Comparison of ENCODE assay signal across 17 mouse cellular contexts in the genomic region with DNA sequence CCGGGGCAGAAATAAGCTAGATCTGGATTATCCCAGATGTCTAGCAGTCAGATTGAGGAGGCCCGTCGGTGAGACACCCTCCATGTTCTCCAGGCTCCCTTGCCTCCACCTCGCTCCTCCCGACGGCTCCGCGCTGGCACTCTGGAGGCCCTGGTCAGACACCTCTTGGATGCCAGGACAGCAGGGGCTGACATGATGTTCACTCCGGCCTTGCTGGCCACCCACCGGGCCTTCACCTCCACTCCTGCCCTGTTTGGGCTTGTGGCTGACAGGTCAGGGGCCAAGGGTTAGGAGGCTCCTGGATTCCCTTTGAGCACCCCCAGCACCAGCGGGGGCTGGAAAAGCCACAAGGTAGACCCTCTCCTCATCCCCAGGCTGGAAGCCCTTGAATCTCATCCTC. TPM values are rescaled to one million over a fixed set of nuclear protein-coding genes. Genes with fewer than 3 reads are reported as not detected.
A peak's percentile ranks its signal among the peaks of the same experiment; 100 is the strongest.
DNase-seq lines count a peak whose midpoint lies in the region; ATAC-seq lines count a peak whose summit lies in the region.
"Had no signal": no experiment of that assay in that cellular context is flagged by ENCODE, and none has a peak within 500 bp of the region (broad histone marks: within the 10 kb centered on the region; RNA-seq: fewer than 3 reads in every experiment).

No protein-coding gene starts in this region.

- DNase-seq in hindbrain, embryonic 10.5 days (ENCODE audit: low spot score): no peak
- no peak for DNase-seq in neural tube, embryonic 10.5 days (ENCODE audit: extremely low spot score, low spot score)
- DNase-seq: adrenal gland, adult 8-10 months; cerebellum, postnatal 14 days; gastrocnemius, postnatal 14 days; heart, postnatal 10 days; lung, adult 18-20 months; lung, postnatal 14 days; thymus, adult 2 months had no signal

- 89% methylated on average over 11 of the region's 11 CpGs for WGBS in hindbrain, embryonic 10.5 days
- 89% methylated on average over 11 of the region's 11 CpGs for WGBS in hindbrain, embryonic 16.5 days
- 92% methylated on average over 11 of the region's 11 CpGs for WGBS in neural tube, embryonic 12.5 days
- WGBS in embryonic facial prominence, embryonic 13.5 days: 87% methylated on average over 11 of the region's 11 CpGs
- 93% methylated on average over 11 of the region's 11 CpGs for WGBS in neural tube, embryonic 15.5 days

- H3K9me3 ChIP-seq in hindbrain, embryonic 10.5 days: no peaks in the 10 kb centered on the region
- H3K9me3 ChIP-seq in hindbrain, embryonic 16.5 days (ENCODE audit: control insufficient read depth, low read length): no peaks in the 10 kb centered on the region
- H3K9me3 ChIP-seq in neural tube, embryonic 12.5 days: no peaks in the 10 kb centered on the region
- H3K9me3 ChIP-seq in embryonic facial prominence, embryonic 13.5 days: no peaks in the 10 kb centered on the region
- H3K9me3 ChIP-seq in neural tube, embryonic 15.5 days (replicated peaks): no peaks in the 10 kb centered on the region
- H3K9me3 ChIP-seq: forebrain, embryonic 13.5 days had no signal

- H3K9ac ChIP-seq in hindbrain, embryonic 16.5 days (ENCODE audit: low read depth, low read length): no peak overlapping the region
- no peak overlapping the region for H3K9ac ChIP-seq in neural tube, embryonic 12.5 days
- peak overlapping the region; percentile 89 for H3K9ac ChIP-seq in embryonic facial prominence, embryonic 13.5 days
- H3K9ac ChIP-seq in neural tube, embryonic 15.5 days (replicated peaks): no peak overlapping the region

- ATAC-seq in hindbrain, embryonic 16.5 days: no peak
- no peak for ATAC-seq in neural tube, embryonic 12.5 days (ENCODE audit: low FRiP score, low read depth)
- ATAC-seq in embryonic facial prominence, embryonic 13.5 days (ENCODE audit: insufficient number of reproducible peaks, insufficient read depth, low FRiP score, low TSS enrichment, low read depth): no peak
- ATAC-seq in neural tube, embryonic 15.5 days (ENCODE audit: low FRiP score): no peak
- ATAC-seq in CD4-positive, CD25-positive, alpha-beta regulatory T cell, adult 4 months: no peak
- ATAC-seq: forebrain, embryonic 13.5 days; intestine, embryonic 16.5 days had no signal

- no peak overlapping the region for H3K27ac ChIP-seq in hindbrain, embryonic 10.5 days
- no peak overlapping the region for H3K27ac ChIP-seq in hindbrain, embryonic 16.5 days (ENCODE audit: low read depth, low read length)
- no peak overlapping the region for H3K27ac ChIP-seq in neural tube, embryonic 12.5 days
- H3K27ac ChIP-seq in embryonic facial prominence, embryonic 13.5 days: no peak overlapping the region
- no peak overlapping the region for H3K27ac ChIP-seq in neural tube, embryonic 15.5 days (replicated peaks)
- H3K27ac ChIP-seq: forebrain, embryonic 13.5 days; hindbrain, embryonic 14.5 days had no signal

- no peak overlapping the region for H3K4me2 ChIP-seq in hindbrain, embryonic 16.5 days (ENCODE audit: low read length)
- peak overlapping the region; percentile 98; the same call in 1 of the 2 replicates for H3K4me2 ChIP-seq in neural tube, embryonic 12.5 days (replicated peaks)
- H3K4me2 ChIP-seq in embryonic facial prominence, embryonic 13.5 days: peak overlapping the region; percentile 99
- 0 out of 2 replicates have a peak overlapping the region, but pooled peaks have one; percentile 98 for H3K4me2 ChIP-seq in neural tube, embryonic 15.5 days

- peaks cover 60% of the 10 kb centered on the region for H3K36me3 ChIP-seq in hindbrain, embryonic 10.5 days
- H3K36me3 ChIP-seq in hindbrain, embryonic 16.5 days (ENCODE audit: control insufficient read depth, insufficient read depth, low read length): peaks cover 14% of the 10 kb centered on the region
- peaks cover 48% of the 10 kb centered on the region for H3K36me3 ChIP-seq in neural tube, embryonic 12.5 days
- peaks cover 54% of the 10 kb centered on the region for H3K36me3 ChIP-seq in embryonic facial prominence, embryonic 13.5 days
- peaks cover 33% of the 10 kb centered on the region for H3K36me3 ChIP-seq in neural tube, embryonic 15.5 days

- peaks cover 5% of the 10 kb centered on the region; the same call in 1 of the 2 replicates for H3K27me3 ChIP-seq in hindbrain, embryonic 10.5 days (ENCODE audit: insufficient read depth, poor library complexity, severe bottlenecking)
- H3K27me3 ChIP-seq in hindbrain, embryonic 16.5 days (replicated peaks; ENCODE audit: control insufficient read depth, insufficient read depth, low read length): no peaks in the 10 kb centered on the region
- no peaks in the 10 kb centered on the region; the same call in 1 of the 2 replicates for H3K27me3 ChIP-seq in neural tube, embryonic 12.5 days (replicated peaks)
- H3K27me3 ChIP-seq in embryonic facial prominence, embryonic 13.5 days: no peaks in the 10 kb centered on the region
- no peaks in the 10 kb centered on the region for H3K27me3 ChIP-seq in neural tube, embryonic 15.5 days (replicated peaks)

- peak overlapping the region; percentile 87; the same call in 1 of the 2 replicates for H3K4me3 ChIP-seq in hindbrain, embryonic 10.5 days
- no peak overlapping the region for H3K4me3 ChIP-seq in hindbrain, embryonic 16.5 days (ENCODE audit: low read length)
- no peak overlapping the region for H3K4me3 ChIP-seq in neural tube, embryonic 12.5 days
- H3K4me3 ChIP-seq in embryonic facial prominence, embryonic 13.5 days: no peak overlapping the region; the same call in 1 of the 2 replicates
- H3K4me3 ChIP-seq in neural tube, embryonic 15.5 days (replicated peaks): no peak overlapping the region

- H3K4me1 ChIP-seq in hindbrain, embryonic 10.5 days (replicated peaks): peaks cover 43% of the 10 kb centered on the region
- peaks cover 12% of the 10 kb centered on the region for H3K4me1 ChIP-seq in hindbrain, embryonic 16.5 days (ENCODE audit: control insufficient read depth, insufficient read depth, low read depth, low read length)
- H3K4me1 ChIP-seq in neural tube, embryonic 12.5 days: peaks cover 21% of the 10 kb centered on the region
- H3K4me1 ChIP-seq in embryonic facial prominence, embryonic 13.5 days: peaks cover 18% of the 10 kb centered on the region
- H3K4me1 ChIP-seq in neural tube, embryonic 15.5 days: peaks cover 27% of the 10 kb centered on the region

RNA-seq across cellular contexts. Expression of a gene that starts 2.6 kb away (rescaled TPM):
- polyA plus RNA-seq in hindbrain, embryonic 10.5 days (2016; fragmentation: Nextera tagmentation; extraction: Ambion mirVana): 45.2 and 55.7 TPM in 2 replicates
- 52.7 and 58.8 TPM in 2 replicates for polyA plus RNA-seq in hindbrain, embryonic 16.5 days (2015; fragmentation: Nextera tagmentation; extraction: Ambion mirVana)
- 64.3 and 68.1 TPM in 2 replicates for polyA plus RNA-seq in neural tube, embryonic 12.5 days (2016; fragmentation: Nextera tagmentation; extraction: Ambion mirVana)
- 61.2 and 63.7 TPM in 2 replicates for polyA plus RNA-seq in embryonic facial prominence, embryonic 13.5 days (2015; fragmentation: Nextera tagmentation; extraction: Ambion mirVana)
- 56.8 and 58.8 TPM in 2 replicates for polyA plus RNA-seq in neural tube, embryonic 15.5 days (2015; fragmentation: Nextera tagmentation; extraction: Ambion mirVana)
- 10 to 100 TPM; 30.2 to 31.4 TPM for polyA plus RNA-seq in CD4-positive, CD25-positive, alpha-beta regulatory T cell, adult 4 months (2017; shearing (Covaris generic))

RNA-seq across cellular contexts. Expression of a gene that starts 8.2 kb away (rescaled TPM):
- polyA plus RNA-seq in hindbrain, embryonic 10.5 days (2016; fragmentation: Nextera tagmentation; extraction: Ambion mirVana): 228 TPM in 2 replicates
- 183 and 189 TPM in 2 replicates for polyA plus RNA-seq in hindbrain, embryonic 16.5 days (2015; fragmentation: Nextera tagmentation; extraction: Ambion mirVana)
- 184 and 191 TPM in 2 replicates for polyA plus RNA-seq in neural tube, embryonic 12.5 days (2016; fragmentation: Nextera tagmentation; extraction: Ambion mirVana)
- polyA plus RNA-seq in embryonic facial prominence, embryonic 13.5 days (2015; fragmentation: Nextera tagmentation; extraction: Ambion mirVana): 176 and 190 TPM in 2 replicates
- polyA plus RNA-seq in neural tube, embryonic 15.5 days (2015; fragmentation: Nextera tagmentation; extraction: Ambion mirVana): 173 and 183 TPM in 2 replicates
- polyA plus RNA-seq in CD4-positive, CD25-positive, alpha-beta regulatory T cell, adult 4 months (2017; shearing (Covaris generic)): 100 to 1,000 TPM; 121 to 141 TPM

RNA-seq across cellular contexts. Expression of a gene that starts 8.5 kb away (rescaled TPM):
- polyA plus RNA-seq in hindbrain, embryonic 10.5 days (2016; fragmentation: Nextera tagmentation; extraction: Ambion mirVana): 47.0 and 51.8 TPM in 2 replicates
- polyA plus RNA-seq in hindbrain, embryonic 16.5 days (2015; fragmentation: Nextera tagmentation; extraction: Ambion mirVana): 20.7 and 23.5 TPM in 2 replicates
- 38.4 and 39.7 TPM in 2 replicates for polyA plus RNA-seq in neural tube, embryonic 12.5 days (2016; fragmentation: Nextera tagmentation; extraction: Ambion mirVana)
- 36.2 and 40.7 TPM in 2 replicates for polyA plus RNA-seq in embryonic facial prominence, embryonic 13.5 days (2015; fragmentation: Nextera tagmentation; extraction: Ambion mirVana)
- polyA plus RNA-seq in neural tube, embryonic 15.5 days (2015; fragmentation: Nextera tagmentation; extraction: Ambion mirVana): 25.1 and 29.3 TPM in 2 replicates
- polyA plus RNA-seq in CD4-positive, CD25-positive, alpha-beta regulatory T cell, adult 4 months (2017; shearing (Covaris generic)): 10 to 100 TPM; 11.5 to 14.3 TPM

RNA-seq across cellular contexts. Expression of a gene that starts 16.2 kb away (rescaled TPM):
- 23.0 and 24.0 TPM in 2 replicates for polyA plus RNA-seq in hindbrain, embryonic 10.5 days (2016; fragmentation: Nextera tagmentation; extraction: Ambion mirVana)
- polyA plus RNA-seq in hindbrain, embryonic 16.5 days (2015; fragmentation: Nextera tagmentation; extraction: Ambion mirVana): 16.2 and 17.2 TPM in 2 replicates
- polyA plus RNA-seq in neural tube, embryonic 12.5 days (2016; fragmentation: Nextera tagmentation; extraction: Ambion mirVana): 21.9 and 24.1 TPM in 2 replicates
- polyA plus RNA-seq in embryonic facial prominence, embryonic 13.5 days (2015; fragmentation: Nextera tagmentation; extraction: Ambion mirVana): 15.4 and 17.6 TPM in 2 replicates
- polyA plus RNA-seq in neural tube, embryonic 15.5 days (2015; fragmentation: Nextera tagmentation; extraction: Ambion mirVana): 13.7 and 15.8 TPM in 2 replicates
- polyA plus RNA-seq in CD4-positive, CD25-positive, alpha-beta regulatory T cell, adult 4 months (2017; shearing (Covaris generic)): 1 to 10 TPM; 3.6 to 3.8 TPM

RNA-seq across cellular contexts. Expression of a gene that starts 16.2 kb away (rescaled TPM):
- 14.5 and 17.2 TPM in 2 replicates for polyA plus RNA-seq in hindbrain, embryonic 10.5 days (2016; fragmentation: Nextera tagmentation; extraction: Ambion mirVana)
- 29.2 and 32.6 TPM in 2 replicates for polyA plus RNA-seq in hindbrain, embryonic 16.5 days (2015; fragmentation: Nextera tagmentation; extraction: Ambion mirVana)
- 23.6 and 23.9 TPM in 2 replicates for polyA plus RNA-seq in neural tube, embryonic 12.5 days (2016; fragmentation: Nextera tagmentation; extraction: Ambion mirVana)
- 26.6 and 31.9 TPM in 2 replicates for polyA plus RNA-seq in embryonic facial prominence, embryonic 13.5 days (2015; fragmentation: Nextera tagmentation; extraction: Ambion mirVana)
- polyA plus RNA-seq in neural tube, embryonic 15.5 days (2015; fragmentation: Nextera tagmentation; extraction: Ambion mirVana): 35.3 and 51.3 TPM in 2 replicates
- 100 to 1,000 TPM; 348 to 555 TPM for polyA plus RNA-seq in CD4-positive, CD25-positive, alpha-beta regulatory T cell, adult 4 months (2017; shearing (Covaris generic))
